Comparison of ENCODE assay signal across 30 mouse cellular contexts in genomic region chr4:142088409-142088808, GRCm38 (mm10). TPM values are rescaled to one million over a fixed set of nuclear protein-coding genes. Genes with fewer than 3 reads are reported as not detected.
DNase-seq lines count a peak whose midpoint lies in the region; ATAC-seq and TF ChIP-seq lines count a peak whose summit lies in the region.
"Had no signal": no experiment of that assay in that cellular context is flagged by ENCODE, and none has a peak within 500 bp of the region (broad histone marks: within the 10 kb centered on the region; RNA-seq: fewer than 3 reads in every experiment).

No protein-coding gene starts in this region.

- TF ChIP-seq EP300 in CH12.LX (IDR thresholded peaks at IDR 0.05; ENCODE audit: low read length), result no peak

- peaks cover 32% of the 10 kb centered on the region for H3K4me1 ChIP-seq in cerebellum, adult 2 months (ENCODE audit: control insufficient read depth, insufficient read depth, low read length)
- peaks cover 7% of the 10 kb centered on the region for H3K4me1 ChIP-seq in hindbrain, embryonic 11.5 days (replicated peaks; ENCODE audit: control insufficient read depth, insufficient read depth, low read length)
- peaks cover 12% of the 10 kb centered on the region for H3K4me1 ChIP-seq in hindbrain, embryonic 12.5 days
- peaks cover 7 to 34% of the 10 kb centered on the region in 2 experiments; a peak in 3 of 4 replicates for H3K4me1 ChIP-seq in CH12.LX (ENCODE audit: control insufficient read depth in 1 of 2, insufficient read depth in 2 of 2)

- peak; percentile 30; the same call in 1 of the 2 replicates for ATAC-seq in hindbrain, embryonic 11.5 days (ENCODE audit: low FRiP score)
- ATAC-seq in hindbrain, embryonic 12.5 days (ENCODE audit: low FRiP score), result no peak
- ATAC-seq: forebrain, embryonic 15.5 days; intestine, postnatal 0 days; lung, postnatal 0 days had no signal

- H3K9me3 ChIP-seq in hindbrain, embryonic 11.5 days (ENCODE audit: control insufficient read depth, low read length), result no peaks in the 10 kb centered on the region
- no peaks in the 10 kb centered on the region for H3K9me3 ChIP-seq in hindbrain, embryonic 12.5 days (replicated peaks)
- peaks cover 3% of the 10 kb centered on the region for H3K9me3 ChIP-seq in CH12.LX (replicated peaks; ENCODE audit: low read length)
- H3K9me3 ChIP-seq: embryonic facial prominence, embryonic 10.5 days; embryonic facial prominence, embryonic 15.5 days; forebrain, embryonic 15.5 days; hindbrain, embryonic 13.5 days; limb, embryonic 10.5 days; limb, embryonic 15.5 days; liver, embryonic 13.5 days; neural tube, embryonic 15.5 days; stomach, embryonic 15.5 days had no signal

- DNase-seq in cerebellum, adult 2 months, result peak; percentile 62 to 73
- no peak for DNase-seq in cerebellum, postnatal 4 days (ENCODE audit: low spot score in 2 of 2)
- peak; percentile 54 for DNase-seq in hindbrain, embryonic 11.5 days (ENCODE audit: low spot score)
- no peak for DNase-seq in CH12.LX (ENCODE audit: extremely low read depth)
- DNase-seq in cerebellum, adult 9-11 months, result peak; percentile 71
- no peak for DNase-seq in gastrocnemius, postnatal 10 days
- DNase-seq in right cerebral cortex, postnatal 4 days, result no peak
- DNase-seq: adrenal gland, postnatal 14 days; gastrocnemius, adult 2 months; heart, postnatal 14 days; kidney, adult 9 months; kidney, postnatal 10 days; layer of hippocampus, adult 9-11 months; liver, embryonic 13.5 days; lung, adult 18-20 months; lung, postnatal 4 days; retina, postnatal 1 day; right cerebral cortex, postnatal 14 days had no signal

- TF ChIP-seq POLR2A in cerebellum, adult 2 months (IDR thresholded peaks at IDR 0.05; ENCODE audit: borderline replicate concordance, insufficient read depth, low read length), result no peak
- no peak for TF ChIP-seq POLR2A in CH12.LX (IDR thresholded peaks at IDR 0.05; ENCODE audit: low read depth, low read length)

- WGBS in cerebellum, adult 2 months, result 22% methylated on average over 4 of the region's 4 CpGs
- WGBS in hindbrain, embryonic 11.5 days, result 26% methylated on average over 4 of the region's 4 CpGs
- WGBS in hindbrain, embryonic 12.5 days, result 23% methylated on average over 4 of the region's 4 CpGs

- no peaks in the 10 kb centered on the region for H3K36me3 ChIP-seq in hindbrain, embryonic 11.5 days (ENCODE audit: control insufficient read depth, insufficient read depth, low read length)
- no peaks in the 10 kb centered on the region for H3K36me3 ChIP-seq in hindbrain, embryonic 12.5 days
- H3K36me3 ChIP-seq in CH12.LX (replicated peaks in 1 of 2; ENCODE audit: control insufficient read depth in 1 of 2, insufficient read depth in 1 of 2, low read length in 1 of 2), result no peaks in the 10 kb centered on the region
- H3K36me3 ChIP-seq: embryonic facial prominence, embryonic 10.5 days; embryonic facial prominence, embryonic 15.5 days; forebrain, embryonic 15.5 days; hindbrain, embryonic 13.5 days; limb, embryonic 10.5 days; limb, embryonic 15.5 days; liver, embryonic 13.5 days; neural tube, embryonic 15.5 days; stomach, embryonic 15.5 days had no signal

- TF ChIP-seq RAD21 in CH12.LX (IDR thresholded peaks at IDR 0.05; ENCODE audit: low read depth, low read length), result no peak

- H3K27ac ChIP-seq in cerebellum, adult 2 months (ENCODE audit: insufficient read depth, low read length), result peak overlapping the region; percentile 72
- H3K27ac ChIP-seq in hindbrain, embryonic 11.5 days (ENCODE audit: low read depth, low read length), result no peak overlapping the region
- no peak overlapping the region for H3K27ac ChIP-seq in hindbrain, embryonic 12.5 days
- no peak overlapping the region for H3K27ac ChIP-seq in CH12.LX (ENCODE audit: insufficient read depth, low read depth)
- H3K27ac ChIP-seq: embryonic facial prominence, embryonic 10.5 days; embryonic facial prominence, embryonic 15.5 days; forebrain, embryonic 15.5 days; gastrocnemius, adult 2 months; hindbrain, embryonic 13.5 days; limb, embryonic 10.5 days; limb, embryonic 15.5 days; liver, embryonic 13.5 days; neural tube, embryonic 15.5 days; stomach, embryonic 15.5 days had no signal

- no peak overlapping the region for H3K4me2 ChIP-seq in hindbrain, embryonic 11.5 days (replicated peaks; ENCODE audit: low read depth, low read length)
- H3K4me2 ChIP-seq in hindbrain, embryonic 12.5 days (replicated peaks), result no peak overlapping the region
- H3K4me2 ChIP-seq in CH12.LX (ENCODE audit: insufficient read depth, low read depth, poor library complexity, severe bottlenecking), result peak overlapping the region; percentile 84; the same call in 1 of the 2 replicates
- H3K4me2 ChIP-seq: embryonic facial prominence, embryonic 15.5 days; forebrain, embryonic 15.5 days; hindbrain, embryonic 13.5 days; limb, embryonic 15.5 days; liver, embryonic 13.5 days; neural tube, embryonic 15.5 days; stomach, embryonic 15.5 days had no signal

- no peak overlapping the region for H3K4me3 ChIP-seq in cerebellum, adult 2 months (replicated peaks; ENCODE audit: insufficient read depth, low read depth, low read length)
- H3K4me3 ChIP-seq in hindbrain, embryonic 11.5 days (ENCODE audit: low read depth, low read length), result no peak overlapping the region
- no peak overlapping the region for H3K4me3 ChIP-seq in hindbrain, embryonic 12.5 days
- H3K4me3 ChIP-seq in CH12.LX (replicated peaks in 1 of 3; ENCODE audit: low read depth in 2 of 3, low read length in 2 of 3, poor library complexity in 1 of 3), result no peak overlapping the region
- H3K4me3 ChIP-seq: embryonic facial prominence, embryonic 10.5 days; embryonic facial prominence, embryonic 15.5 days; forebrain, embryonic 15.5 days; gastrocnemius, adult 2 months; hindbrain, embryonic 13.5 days; limb, embryonic 10.5 days; limb, embryonic 15.5 days; liver, embryonic 13.5 days; megakaryocyte, embryonic 14.5 days; neural tube, embryonic 15.5 days; stomach, embryonic 15.5 days had no signal

- H3K79me2 ChIP-seq in CH12.LX (replicated peaks; ENCODE audit: control insufficient read depth, extremely low read depth, insufficient read depth, poor library complexity, severe bottlenecking), result no peaks in the 10 kb centered on the region

- dilution Hi-C loops in CH12.LX (cut with MboI; ENCODE audit: extremely low pct_ligation_motif_present, extremely low pct_unique_long_range_greater_than_20kb, low sequenced_read_pairs), result no loop called here

- no peaks in the 10 kb centered on the region for H3K27me3 ChIP-seq in cerebellum, adult 2 months (ENCODE audit: control insufficient read depth, insufficient read depth, low read length)
- peaks cover 18% of the 10 kb centered on the region for H3K27me3 ChIP-seq in hindbrain, embryonic 11.5 days (ENCODE audit: control insufficient read depth, insufficient read depth, low read length)
- H3K27me3 ChIP-seq in hindbrain, embryonic 12.5 days, result peaks cover 44% of the 10 kb centered on the region
- H3K27me3 ChIP-seq in CH12.LX (replicated peaks), result peaks cover 20% of the 10 kb centered on the region
- H3K27me3 ChIP-seq: embryonic facial prominence, embryonic 15.5 days; limb, embryonic 15.5 days; stomach, embryonic 15.5 days had no signal

- no peak for TF ChIP-seq CTCF in cerebellum, adult 2 months (IDR thresholded peaks at IDR 0.05; ENCODE audit: borderline replicate concordance, insufficient read depth, low read depth, low read length)
- no peak for TF ChIP-seq CTCF in CH12.LX (conservative IDR thresholded peaks at IDR 0.05 in 1 of 2, IDR thresholded peaks at IDR 0.05 in 1 of 2; ENCODE audit: low read depth in 2 of 2, low read length in 2 of 2)

- in situ Hi-C loops in CH12.LX (cut with MboI; ENCODE audit: low pct_ligation_motif_present, low pct_unique_long_range_greater_than_20kb, low sequenced_read_pairs), result loop anchor here (25.0 kb wide), 1 partner anchor 676 kb away; the partner anchor contains the start of genes Clcnkb and Hspb7

- H3K9ac ChIP-seq in hindbrain, embryonic 11.5 days (ENCODE audit: low read depth, low read length), result no peak overlapping the region
- H3K9ac ChIP-seq in hindbrain, embryonic 12.5 days, result no peak overlapping the region
- no peak overlapping the region for H3K9ac ChIP-seq in CH12.LX (ENCODE audit: insufficient read depth, low read depth)
- H3K9ac ChIP-seq: embryonic facial prominence, embryonic 15.5 days; forebrain, embryonic 15.5 days; hindbrain, embryonic 13.5 days; limb, embryonic 15.5 days; liver, embryonic 13.5 days; neural tube, embryonic 15.5 days; stomach, embryonic 15.5 days had no signal

TF ChIP-seq in CH12.LX, 34 proteins besides CTCF, POLR2A, EP300 and RAD21:
- TF ChIP-seq E2F4 (IDR thresholded peaks at IDR 0.05; ENCODE audit: insufficient replicate concordance, low read depth, low read length) (no peak), SMC3 (IDR thresholded peaks at IDR 0.05; ENCODE audit: low read depth, low read length) (no peak)

RNA-seq across cellular contexts. Expression of gene Tmem51, which starts 4.3 kb away (rescaled TPM):
- 26.2 and 26.3 TPM in 2 replicates for polyA plus RNA-seq in cerebellum, adult 2 months (2012; rRNA removed)
- 7.3 and 8.1 TPM in 2 replicates for polyA plus RNA-seq in hindbrain, embryonic 11.5 days (2014; fragmentation: Nextera tagmentation; extraction: Ambion mirVana)
- 7.1 and 8.7 TPM in 2 replicates for polyA plus RNA-seq in hindbrain, embryonic 12.5 days (2016; fragmentation: Nextera tagmentation; extraction: Ambion mirVana)
- 1.1 and 1.4 TPM in 2 replicates for total RNA-seq in CH12.LX (2012; rRNA removed)
- total RNA-seq in CH12.LX (2014; rRNA removed), result 6.6 and 8.0 TPM in 2 replicates
- 8.0 and 8.5 TPM in 2 replicates for polyA plus RNA-seq in CH12.LX (2012; ENCODE audit: insufficient read length, low read depth)
- total RNA-seq in gastrocnemius, postnatal 10 days (2021), result 1 to 10 TPM; 4.3 to 4.9 TPM

Comparison
In these comparisons a context has a peak if more than half of its experiments do, and no peak if none do; other contexts are left out.
1. DNase-seq: peak in cerebellum, adult 2 months (2 of 2), hindbrain, embryonic 11.5 days (single experiment) and cerebellum, adult 9-11 months (single experiment); none in cerebellum, postnatal 4 days (0 of 2), CH12.LX (single experiment), gastrocnemius, postnatal 10 days (single experiment) and right cerebral cortex, postnatal 4 days (single experiment).